Mouse (Mus musculus) telencephalon, adult 2 months (tissue): ENCODE measurements around the gene Bard1.
A peak's percentile ranks its signal among the peaks of the same experiment; 100 is the strongest.

Experiments
- DNase-seq: peaks from one replicate; pipeline ENCODE4 v3.0.0-alpha.2; 2011; ENCODE audit warnings: low read depth, low spot score

Bard1 gene

DNA sequence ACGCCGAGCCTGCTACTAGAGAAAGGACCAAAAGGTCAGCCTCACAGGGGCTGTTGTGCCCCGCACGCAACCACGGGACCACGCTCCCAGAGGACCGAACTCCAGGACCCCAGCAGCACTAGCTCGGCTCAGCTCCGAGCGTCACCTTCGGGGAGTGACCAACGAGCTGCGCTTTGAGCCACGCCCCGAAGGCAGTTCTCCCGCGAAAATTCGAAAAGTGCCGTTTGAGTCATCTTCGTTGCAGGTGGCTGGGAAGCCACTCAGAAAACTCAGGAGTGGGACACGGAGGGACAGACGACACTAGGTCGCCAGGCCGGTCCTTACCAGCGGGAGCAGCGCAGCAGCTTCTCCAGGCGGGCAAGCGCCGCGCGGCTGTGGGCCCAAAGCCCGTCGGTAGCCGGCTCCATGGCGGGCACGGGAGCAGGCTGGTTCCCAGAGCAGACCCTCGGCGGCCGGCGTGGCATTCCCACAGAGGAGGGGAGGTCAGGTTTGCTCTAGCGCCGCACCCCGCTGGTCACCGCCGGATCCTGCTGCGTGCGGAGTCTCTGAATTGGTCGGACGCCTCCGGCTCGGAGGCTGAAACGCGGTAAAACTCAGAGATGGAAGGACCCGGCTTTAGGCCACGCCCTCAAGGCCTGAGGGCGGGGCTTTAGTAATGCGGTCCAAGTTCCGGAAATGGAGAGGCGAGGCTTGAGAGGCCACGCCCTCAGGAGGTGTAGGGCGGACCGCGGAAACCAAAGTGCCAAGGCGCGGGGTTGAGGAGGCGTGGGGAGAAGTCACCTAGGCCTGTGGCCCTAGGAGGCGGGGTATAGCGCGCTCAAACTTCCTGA, at the start of gene Bard1:
TSS of gene Bard1 (minus strand) at position 803 of the 830 bp plus-strand sequence.
- peak; percentile 29 for DNase-seq

DNA sequence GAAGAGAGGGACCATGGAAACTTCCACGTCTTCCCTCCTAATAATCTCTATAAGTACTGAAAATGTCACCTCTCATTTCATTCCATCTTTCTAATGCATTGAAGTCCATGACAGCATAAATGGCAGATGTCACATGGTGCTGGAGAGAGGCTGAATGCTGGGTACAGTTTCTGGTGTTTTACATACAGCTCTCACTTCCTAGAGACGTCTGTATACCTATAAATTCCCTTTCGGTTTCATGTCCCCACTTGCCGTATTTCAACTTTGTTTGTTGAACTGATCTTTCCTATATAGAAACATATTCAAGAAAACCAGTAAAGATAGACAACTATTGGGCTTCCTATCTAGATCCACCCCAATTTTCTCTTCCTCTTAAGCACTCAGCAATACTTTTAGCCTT, 24.2 kb upstream of the Bard1 start:
- DNase-seq = no peak

DNA sequence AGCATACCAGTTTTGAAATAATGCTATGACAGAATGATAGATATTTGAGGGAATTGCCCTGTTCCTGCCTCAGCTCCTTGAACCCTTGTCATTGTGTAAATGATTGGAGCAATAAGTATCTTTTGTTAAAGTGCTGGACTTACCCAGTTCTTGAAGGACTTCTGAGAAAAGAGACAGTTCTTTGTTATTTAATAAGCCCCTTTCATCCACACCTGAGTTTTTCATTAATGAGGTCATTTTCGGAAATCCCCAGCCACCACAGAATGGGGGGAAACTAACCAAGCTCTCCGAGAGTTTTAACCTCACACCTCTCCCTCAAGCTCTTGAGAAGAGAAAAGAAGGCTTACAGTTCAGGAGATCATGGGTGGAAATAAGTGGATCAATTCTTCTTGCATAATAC, 15.6 kb upstream of the Bard1 start:
- DNase-seq = no peak

DNA sequence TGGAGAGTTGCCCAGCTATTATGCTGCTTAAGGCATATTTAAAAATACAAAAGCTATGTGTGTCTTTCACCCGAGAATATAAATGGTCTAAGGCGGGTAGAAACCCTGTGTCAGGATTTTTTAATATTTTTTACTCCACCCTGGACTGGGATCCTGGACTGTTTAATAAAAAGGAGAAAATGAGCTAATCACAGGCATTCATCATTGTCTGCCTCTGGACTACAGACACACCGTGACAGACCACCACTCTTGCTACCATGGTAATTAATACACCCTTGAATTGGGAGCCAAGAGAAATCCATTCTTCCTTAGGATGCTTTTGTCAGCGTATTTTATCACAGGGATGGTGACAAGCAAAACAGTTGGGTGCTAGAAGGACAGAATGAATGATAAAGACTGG, 14.3 kb upstream of the Bard1 start:
- no peak for DNase-seq

- DNase-seq = no peak
Measured at GRCm38 (mm10) chr1:71115781-71116180, 12.8 kb upstream of the Bard1 start.

DNA sequence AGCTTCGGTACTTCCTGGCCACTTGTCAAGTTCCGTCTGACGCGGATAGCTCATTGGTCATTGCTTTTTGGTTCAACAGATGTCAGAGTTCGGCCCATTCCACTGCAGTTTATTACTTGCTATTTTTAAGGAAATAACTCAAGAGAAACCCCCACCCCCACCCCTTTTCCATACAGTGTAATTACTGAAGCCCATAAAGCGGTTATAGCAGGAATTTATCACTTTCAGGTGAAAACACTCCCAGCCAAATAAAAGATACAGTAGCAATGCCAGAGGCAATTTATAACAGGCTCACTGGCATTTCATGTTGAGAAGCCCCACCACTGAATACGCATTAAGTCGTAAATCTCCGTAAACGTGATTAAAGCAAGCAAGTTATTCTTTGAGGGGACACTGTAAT, 6.9 kb upstream of the Bard1 start:
- no peak for DNase-seq

- no peak for DNase-seq
Measured at GRCm38 (mm10) chr1:71106127-71106526, 3.2 kb upstream of the Bard1 start.

- DNase-seq = no peak
Measured at GRCm38 (mm10) chr1:71105724-71106123, 2.8 kb upstream of the Bard1 start.

DNA sequence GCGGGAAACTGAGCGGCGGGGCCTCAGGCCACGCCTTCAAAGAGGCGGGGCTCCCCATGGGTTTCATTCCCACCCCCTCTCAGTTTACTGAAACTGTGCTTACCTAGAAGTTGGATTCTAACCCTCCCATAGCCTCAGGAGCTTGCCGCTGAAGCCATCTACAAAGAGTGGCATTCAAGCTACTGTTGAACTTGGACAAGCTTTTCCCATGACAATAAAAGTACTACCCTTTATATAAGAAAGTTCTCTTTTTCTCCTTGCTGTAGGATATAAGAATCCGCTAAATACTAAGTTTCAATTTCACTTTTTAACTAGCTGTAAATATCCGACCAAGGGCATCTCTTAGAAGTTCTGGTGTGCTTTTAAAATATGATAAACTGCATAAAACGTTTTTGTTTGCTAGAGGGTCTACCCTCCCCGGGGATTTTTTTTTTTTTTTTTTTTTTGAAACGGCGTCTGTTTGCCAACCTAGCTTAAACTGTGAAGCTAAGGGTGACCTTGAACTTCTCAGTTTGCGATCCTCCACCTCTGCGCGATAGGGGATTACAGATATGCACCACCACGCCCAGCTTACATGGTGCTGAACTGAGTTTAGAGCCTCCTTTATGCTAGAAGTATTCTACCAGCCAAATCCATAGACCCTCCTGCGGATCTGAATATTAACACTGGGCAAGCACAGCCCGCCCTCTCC, 373 bp upstream of the Bard1 start:
- DNase-seq = no peak

GRCm38 (mm10) chr1:71101369-71101970, 1.5 kb downstream of the Bard1 start:
- no peak for DNase-seq

DNA sequence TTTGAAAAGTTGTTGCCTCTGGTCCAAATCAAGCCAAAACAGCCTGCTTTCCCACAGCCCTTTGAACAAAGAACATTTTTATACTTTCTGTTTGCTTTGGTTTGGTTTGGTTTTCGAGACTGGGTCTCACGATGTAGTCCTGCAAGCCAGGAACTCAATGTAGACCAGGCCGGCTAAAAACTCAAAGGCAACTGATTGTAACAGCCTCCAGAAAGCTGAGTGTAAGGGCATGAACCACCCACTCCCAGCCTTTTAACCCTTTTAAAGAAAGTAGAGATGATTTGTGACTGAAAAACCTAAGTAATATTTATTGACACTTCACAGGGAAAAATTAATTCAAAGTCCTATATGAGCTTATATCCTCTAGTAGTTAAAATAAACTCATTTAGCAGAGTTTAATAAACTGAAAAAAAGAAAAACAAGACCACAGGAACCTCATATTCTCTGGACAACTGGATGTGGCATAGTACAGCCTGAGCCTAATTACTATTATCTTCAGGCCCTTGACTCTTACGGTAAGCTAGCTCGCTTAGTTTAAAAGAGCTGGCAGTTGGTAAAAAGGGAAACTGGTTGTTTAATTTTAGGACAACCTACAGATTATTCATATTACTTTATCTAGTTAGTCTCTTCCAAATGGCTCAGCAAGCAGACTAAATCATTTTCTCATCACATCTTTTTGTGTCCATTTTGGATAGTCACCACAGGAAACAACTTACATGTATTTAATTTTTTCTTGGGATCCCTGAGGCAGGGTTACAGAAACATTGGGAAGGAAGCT, 2.2 kb downstream of the Bard1 start:
- no peak for DNase-seq

GRCm38 (mm10) chr1:71099945-71100515, 2.9 kb downstream of the Bard1 start:
- DNase-seq = no peak

GRCm38 (mm10) chr1:71096031-71096430, 6.9 kb downstream of the Bard1 start:
- DNase-seq = no peak

- DNase-seq = no peak
Measured at GRCm38 (mm10) chr1:71095211-71095805, 7.6 kb downstream of the Bard1 start.

DNA sequence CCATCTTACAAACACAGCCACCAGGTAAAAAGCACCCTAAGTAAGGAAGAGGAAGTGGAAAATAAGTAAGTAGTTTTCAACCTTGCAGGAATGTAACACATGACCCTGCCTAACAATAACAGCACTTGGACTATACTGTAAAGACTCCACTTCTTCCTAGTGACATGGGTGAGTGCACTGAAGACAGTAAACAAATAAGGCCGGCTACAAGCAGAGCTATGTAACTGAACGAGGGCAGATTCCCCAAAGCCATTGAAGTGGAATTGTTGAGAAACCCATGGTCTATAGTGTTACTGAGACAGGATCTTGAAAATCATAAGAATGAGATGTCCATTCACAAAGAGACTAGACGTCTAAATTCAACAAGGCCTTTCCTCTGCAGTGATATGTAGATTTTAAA, 27.3 kb downstream of the Bard1 start:
- no peak for DNase-seq

- DNase-seq = no peak
Measured at GRCm38 (mm10) chr1:71070771-71071170, 32.2 kb downstream of the Bard1 start.

- DNase-seq = no peak
Measured at GRCm38 (mm10) chr1:71068728-71069304, 34.1 kb downstream of the Bard1 start.

DNA sequence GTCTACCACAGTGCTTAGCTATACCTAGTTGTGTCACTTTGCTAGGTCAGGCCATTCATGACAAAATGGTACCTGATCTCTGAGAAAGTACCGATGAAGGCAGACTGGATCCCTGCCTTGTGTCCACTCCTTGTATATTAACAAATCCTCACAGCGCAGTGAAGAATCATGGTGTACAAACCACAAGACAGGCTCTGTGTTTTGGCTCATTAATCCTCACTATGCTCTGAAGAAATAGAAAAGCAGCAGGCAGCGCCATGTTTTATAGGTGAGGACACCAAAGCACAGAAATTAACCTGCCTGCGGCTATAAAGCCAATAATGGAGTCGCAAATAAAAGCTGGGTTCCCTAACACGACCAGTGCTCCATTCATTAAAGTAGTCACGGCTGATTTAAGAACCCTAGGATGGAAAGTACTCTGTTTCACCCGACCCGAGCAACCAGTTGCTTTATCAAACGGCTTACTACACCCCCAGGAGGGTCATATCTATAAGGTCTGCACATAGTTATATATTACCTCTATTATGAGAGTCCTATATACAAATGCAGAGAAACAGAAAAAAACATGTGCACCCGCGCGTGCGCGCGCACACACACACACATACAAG, 39.0 kb downstream of the Bard1 start:
- DNase-seq = no peak

- no peak for DNase-seq
Measured at GRCm38 (mm10) chr1:71056143-71056542, 46.8 kb downstream of the Bard1 start.

GRCm38 (mm10) chr1:71055454-71055853, 47.5 kb downstream of the Bard1 start:
- no peak for DNase-seq
